Mouse (Mus musculus) forebrain, embryonic 13.5 days (tissue): ENCODE data around the gene Nat9. TPM values are rescaled to one million over a fixed set of nuclear protein-coding genes. Genes with fewer than 3 reads are reported as not detected.
A peak's percentile ranks its signal among the peaks of the same experiment; 100 is the strongest.

Source experiments
- ATAC-seq: fragments of 200-750 bp; cut with Nextera tagmentation; 2 replicates; pipeline ENCODE4 v1.8.0; 2017
- H3K27ac ChIP-seq: fragments of 300-500 bp; sonication (generic); 2 replicates; pipeline ENCODE4 v1.5.1; 2015; ENCODE audit warnings: inconsistent platforms, mild to moderate bottlenecking, moderate library complexity
- H3K27me3 ChIP-seq: fragments of 300-500 bp; sonication (generic); 2 replicates; pipeline ENCODE4 v1.6.1; 2015; ENCODE audit warnings: mild to moderate bottlenecking, inconsistent platforms
- H3K36me3 ChIP-seq: fragments of 300-500 bp; sonication (generic); 2 replicates; pipeline ENCODE4 v1.6.1; 2015; ENCODE audit warnings: mild to moderate bottlenecking, inconsistent platforms; ENCODE audit not compliant: poor library complexity, severe bottlenecking
- H3K4me1 ChIP-seq: fragments of 300-500 bp; sonication (generic); 2 replicates; pipeline ENCODE4 v1.6.1; 2015; ENCODE audit warnings: inconsistent platforms
- H3K4me2 ChIP-seq: fragments of 300-500 bp; sonication (generic); 2 replicates; pipeline ENCODE4 v1.6.1; 2015; ENCODE audit warnings: inconsistent platforms, mild to moderate bottlenecking, moderate library complexity
- H3K4me3 ChIP-seq: fragments of 300-500 bp; sonication (generic); 2 replicates; pipeline ENCODE4 v1.5.1; 2015; ENCODE audit warnings: mild to moderate bottlenecking, inconsistent platforms
- H3K9ac ChIP-seq: fragments of 300-500 bp; sonication (generic); 2 replicates; pipeline ENCODE4 v1.6.1; 2015; ENCODE audit warnings: mild to moderate bottlenecking, inconsistent platforms
- H3K9me3 ChIP-seq: fragments of 300-500 bp; sonication (generic); replicated peaks from 2 replicates; pipeline ENCODE4 v1.6.1; 2016; ENCODE audit warnings: inconsistent platforms
- WGBS: fragments of 180-500 bp; shearing (Covaris S2); methylation state at CpG from one replicate; pipeline ENCODE4 v1.1.7; 2015; 5-methylcytosine and 5-hydroxymethylcytosine counted together
- polyA plus RNA-seq: library from polyadenylated mRNA; unstranded; fragments of >200 nt; fragmentation: Nextera tagmentation; extraction: Ambion mirVana; gene quantifications from 2 replicates; pipeline ENCODE4 v1.2.1, GENCODE M21; 2015

The Nat9 gene
- polyA plus RNA-seq, 1 experiment from 2014 or later, result 18.2 TPM

- no peak overlapping the region for H3K9ac ChIP-seq
- H3K4me1 ChIP-seq, result peaks cover 53% of the 10 kb centered on the region
- no peak overlapping the region for H3K4me2 ChIP-seq
- 0 out of 2 replicates have a peak, but pooled peaks cover 18% of the 10 kb centered on the region for H3K27me3 ChIP-seq
- no peak overlapping the region for H3K27ac ChIP-seq
- H3K4me3 ChIP-seq, result no peak overlapping the region
- H3K9me3 ChIP-seq, result no peaks in the 10 kb centered on the region
- no peak for ATAC-seq
- WGBS, result 28% methylated on average over 4 of the region's 4 CpGs
- no peaks in the 10 kb centered on the region for H3K36me3 ChIP-seq
These were observed 14.8 kb downstream of the Nat9 start for GRCm38 (mm10) chr11:115172825-115173287.

DNA sequence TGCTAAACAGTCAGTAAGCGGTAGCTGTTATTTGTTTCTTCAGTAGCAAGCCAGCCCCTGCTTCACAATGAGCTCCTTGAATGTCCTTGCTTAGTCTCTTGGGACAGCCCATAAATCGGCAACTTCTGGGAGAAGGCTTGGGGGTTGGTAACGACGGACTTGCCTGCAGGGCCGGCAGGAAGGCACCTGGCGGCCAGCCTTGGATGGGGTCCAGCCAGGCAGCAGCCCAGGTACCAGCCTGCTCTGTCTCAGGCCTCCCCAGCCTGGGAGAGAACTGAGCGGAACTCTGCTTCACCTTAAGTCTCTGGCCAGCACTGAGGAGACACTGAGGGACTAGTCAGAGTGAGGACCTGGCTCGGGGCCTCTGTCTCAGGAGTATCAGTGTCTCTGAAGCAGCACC is 16.5 kb downstream of the Nat9 start:
- Histone ChIP-seq H3K9ac (no peak overlapping the region), H3K4me1 (peaks cover 36% of the 10 kb centered on the region), H3K4me2 (no peak overlapping the region), H3K27me3 (0 out of 2 replicates have a peak, but pooled peaks cover 20% of the 10 kb centered on the region), H3K4me3 (no peak overlapping the region), H3K9me3 (no peaks in the 10 kb centered on the region), H3K27ac (no peak overlapping the region), H3K36me3 (no peaks in the 10 kb centered on the region)
- ATAC-seq, result no peak
- WGBS, result 36% methylated on average over 8 of the region's 8 CpGs

DNA sequence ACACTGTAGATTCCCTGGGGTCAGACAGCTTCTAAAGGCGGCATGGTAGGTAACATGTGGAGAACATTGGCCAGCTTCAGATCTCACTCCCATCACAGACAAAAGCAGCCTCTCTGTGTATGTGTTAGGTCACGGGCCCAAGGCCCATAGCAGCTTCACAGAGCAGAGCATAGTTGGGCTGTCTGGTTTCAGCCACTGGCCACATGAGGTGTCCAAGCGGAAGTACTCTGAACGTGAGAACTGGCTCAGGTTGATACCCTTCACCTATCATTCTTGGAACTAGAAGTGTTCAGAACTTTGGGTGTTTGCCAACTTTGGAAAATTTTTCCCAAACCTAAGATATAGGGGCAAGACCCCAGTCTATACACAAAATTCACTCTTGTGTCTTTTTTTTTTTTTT is 18.2 kb downstream of the Nat9 start:
- no peak for ATAC-seq
- peaks cover 39% of the 10 kb centered on the region for H3K4me1 ChIP-seq
- no peak overlapping the region for H3K4me3 ChIP-seq
- H3K4me2 ChIP-seq, result no peak overlapping the region
- no peaks in the 10 kb centered on the region for H3K9me3 ChIP-seq
- 82% methylated on average over 4 of the region's 4 CpGs for WGBS
- H3K9ac ChIP-seq, result no peak overlapping the region
- no peak overlapping the region for H3K27ac ChIP-seq
- H3K36me3 ChIP-seq, result no peaks in the 10 kb centered on the region
- peaks cover 34% of the 10 kb centered on the region for H3K27me3 ChIP-seq

GRCm38 (mm10) chr11:115167631-115168249 is 19.9 kb downstream of the Nat9 start:
- Histone ChIP-seq H3K9me3 (no peaks in the 10 kb centered on the region), H3K9ac (no peak overlapping the region), H3K27ac (no peak overlapping the region), H3K4me2 (no peak overlapping the region), H3K27me3 (peaks cover 37% of the 10 kb centered on the region), H3K4me1 (peaks cover 38% of the 10 kb centered on the region), H3K36me3 (no peaks in the 10 kb centered on the region), H3K4me3 (no peak overlapping the region)
- 90% methylated on average over 8 of the region's 8 CpGs for WGBS
- ATAC-seq, result no peak

GRCm38 (mm10) chr11:115166776-115167175 is 20.9 kb downstream of the Nat9 start:
- Histone ChIP-seq H3K4me1 (peaks cover 32% of the 10 kb centered on the region), H3K27ac (no peak overlapping the region), H3K9me3 (no peaks in the 10 kb centered on the region), H3K9ac (no peak overlapping the region), H3K4me2 (no peak overlapping the region), H3K4me3 (no peak overlapping the region), H3K27me3 (peaks cover 43% of the 10 kb centered on the region), H3K36me3 (no peaks in the 10 kb centered on the region)
- ATAC-seq, result no peak
- 93% methylated on average over 3 of the region's 3 CpGs for WGBS

DNA sequence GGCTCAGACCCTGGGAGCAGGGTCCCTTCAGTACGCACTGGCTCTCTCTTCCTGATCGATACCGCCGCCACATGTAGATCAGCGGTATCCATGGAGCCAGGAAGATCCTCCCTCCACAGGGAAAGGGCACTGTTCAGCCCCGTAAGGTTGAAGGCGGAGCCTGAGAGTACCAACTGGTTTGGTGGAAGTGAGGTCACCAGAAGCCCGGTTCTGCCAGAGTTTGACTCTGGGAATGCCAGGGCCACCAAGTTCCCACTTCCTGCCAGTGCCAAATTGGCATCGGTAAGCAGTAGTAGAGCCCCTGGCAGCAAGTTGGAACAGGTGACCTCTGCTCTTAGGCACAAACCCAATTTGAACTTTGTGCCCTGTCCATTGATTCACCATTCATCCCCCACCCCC is 22.7 kb downstream of the Nat9 start:
- H3K27me3 ChIP-seq, result peaks cover 49% of the 10 kb centered on the region
- H3K27ac ChIP-seq, result no peak overlapping the region
- ATAC-seq, result no peak
- peak overlapping the region; percentile 68 for H3K9ac ChIP-seq
- H3K36me3 ChIP-seq, result no peaks in the 10 kb centered on the region
- 3% methylated on average over 9 of the region's 9 CpGs for WGBS
- peaks cover 30% of the 10 kb centered on the region for H3K4me1 ChIP-seq
- H3K4me3 ChIP-seq, result peak overlapping the region; percentile 51
- no peaks in the 10 kb centered on the region for H3K9me3 ChIP-seq
- H3K4me2 ChIP-seq, result peak overlapping the region; percentile 82

DNA sequence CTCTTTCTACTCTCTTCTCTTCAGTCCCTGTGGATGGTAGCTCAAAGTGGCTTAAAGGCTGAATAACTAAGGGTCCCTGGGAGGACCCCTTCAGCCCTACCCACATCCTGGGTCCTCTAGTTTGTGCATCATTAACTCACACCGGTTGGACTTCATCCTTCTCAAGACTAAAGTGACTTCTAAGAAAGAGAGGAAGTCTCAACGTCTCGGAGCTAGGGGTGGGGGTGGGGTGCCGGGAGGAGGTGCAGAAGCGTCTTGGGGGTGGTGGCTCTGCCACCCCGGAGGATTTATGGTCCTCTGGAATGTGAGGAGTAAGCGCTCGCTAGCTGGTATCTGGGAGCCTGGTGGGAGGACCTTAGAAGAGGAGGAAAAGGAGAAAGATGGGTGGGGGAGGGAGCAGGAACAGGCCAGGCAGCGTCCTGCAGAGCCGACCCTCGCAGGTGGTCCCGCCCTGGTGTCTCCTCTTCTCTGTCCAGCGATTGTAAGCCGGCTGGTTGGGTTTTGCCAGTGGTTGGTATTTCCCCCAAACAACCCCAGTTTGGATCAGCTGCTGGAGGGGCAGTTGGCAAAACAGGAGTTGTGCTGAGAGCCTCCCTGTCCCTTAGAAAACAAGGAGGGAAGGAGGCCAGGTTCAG is 23.2 kb downstream of the Nat9 start:
- no peaks in the 10 kb centered on the region for H3K36me3 ChIP-seq
- H3K4me2 ChIP-seq, result peak overlapping the region; percentile 82
- peaks cover 49% of the 10 kb centered on the region for H3K27me3 ChIP-seq
- H3K9me3 ChIP-seq, result no peaks in the 10 kb centered on the region
- no peak overlapping the region for H3K27ac ChIP-seq
- 1% methylated on average over 14 of the region's 14 CpGs for WGBS
- peaks cover 30% of the 10 kb centered on the region for H3K4me1 ChIP-seq
- peak overlapping the region; percentile 68 for H3K9ac ChIP-seq
- ATAC-seq, result no peak
- H3K4me3 ChIP-seq, result peak overlapping the region; percentile 51

DNA sequence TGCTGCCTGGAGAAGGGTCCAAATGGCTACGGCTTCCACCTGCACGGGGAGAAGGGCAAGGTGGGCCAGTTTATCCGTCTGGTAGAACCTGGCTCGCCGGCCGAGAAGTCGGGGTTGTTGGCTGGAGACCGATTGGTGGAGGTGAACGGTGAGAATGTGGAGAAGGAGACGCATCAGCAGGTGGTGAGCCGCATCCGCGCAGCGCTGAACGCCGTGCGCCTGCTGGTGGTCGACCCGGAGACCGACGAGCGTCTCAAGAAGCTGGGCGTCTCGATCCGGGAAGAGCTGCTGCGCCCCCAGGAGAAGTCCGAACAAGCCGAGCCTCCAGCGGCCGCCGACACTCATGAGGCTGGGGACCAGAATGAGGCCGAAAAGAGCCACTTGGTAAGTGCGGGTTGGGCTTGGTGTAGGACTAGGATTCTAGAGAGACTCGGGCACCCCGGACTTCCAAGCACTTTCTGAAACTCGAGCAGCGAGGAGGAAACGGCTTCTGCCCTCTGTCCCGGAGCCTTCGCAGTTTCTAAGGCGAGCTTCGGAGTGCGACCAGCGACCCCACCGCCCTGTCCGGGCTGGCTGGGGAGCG is 24.0 kb downstream of the Nat9 start:
- peaks cover 49% of the 10 kb centered on the region for H3K27me3 ChIP-seq
- no peak overlapping the region for H3K27ac ChIP-seq
- peak; percentile 32 for ATAC-seq
- peak overlapping the region; percentile 82 for H3K4me2 ChIP-seq
- H3K4me3 ChIP-seq, result peak overlapping the region; percentile 51
- H3K36me3 ChIP-seq, result no peaks in the 10 kb centered on the region
- WGBS, result under 1% methylated on average over 47 of the region's 47 CpGs
- H3K9ac ChIP-seq, result peak overlapping the region; percentile 68
- peaks cover 30% of the 10 kb centered on the region for H3K4me1 ChIP-seq
- no peaks in the 10 kb centered on the region for H3K9me3 ChIP-seq

DNA sequence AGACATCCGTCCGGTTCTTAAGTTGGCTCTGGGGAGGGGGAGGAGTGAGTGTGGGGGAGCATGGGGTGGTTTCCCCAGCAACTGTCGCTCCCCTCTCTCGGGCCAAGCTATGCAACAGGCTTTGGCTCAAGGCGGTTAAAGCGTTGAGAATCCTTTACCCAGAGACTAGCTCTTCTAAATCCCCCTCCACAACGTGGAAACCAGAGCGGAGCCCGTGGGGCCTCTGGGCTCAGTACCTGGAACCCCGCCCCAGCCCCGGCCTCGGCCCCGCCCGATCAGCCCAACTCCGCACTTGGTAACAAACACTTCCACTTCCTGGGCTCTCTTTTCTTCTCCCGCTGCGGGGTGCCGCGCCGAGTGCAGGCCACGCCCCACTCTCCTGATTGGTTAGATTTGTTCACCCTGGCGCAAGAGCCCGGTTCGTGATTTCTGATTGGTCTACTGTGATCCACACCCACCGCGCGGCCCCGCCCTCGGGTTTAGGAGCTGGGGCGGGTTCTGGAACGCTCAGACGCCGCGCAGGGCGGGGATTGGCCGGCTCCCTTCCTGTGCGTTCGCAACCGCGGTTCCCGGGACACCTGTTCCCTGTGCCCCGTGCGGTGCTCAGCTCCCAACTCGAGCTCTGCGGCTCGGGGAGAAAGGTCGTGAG is 24.7 kb downstream of the Nat9 start, which contains the start of gene Slc9a3r1:
TSS of gene Slc9a3r1 (plus strand) at position 510 of the 649 bp plus-strand sequence.
- Histone ChIP-seq H3K27ac (no peak within 1 kb of the TSS), H3K4me3 (peak within 1 kb of the TSS; percentile 51), H3K36me3 (no peaks in the 10 kb centered on the region), H3K4me1 (peaks cover 34% of the 10 kb centered on the region), H3K27me3 (peaks cover 49% of the 10 kb centered on the region), H3K9ac (peak within 1 kb of the TSS; percentile 68), H3K9me3 (no peaks in the 10 kb centered on the region), H3K4me2 (peak within 1 kb of the TSS; percentile 82)
- ATAC-seq, result peak; percentile 98
- under 1% methylated on average over 47 of the region's 47 CpGs for WGBS

GRCm38 (mm10) chr11:115162205-115162601 is 25.5 kb downstream of the Nat9 start:
- ATAC-seq, result no peak
- H3K9me3 ChIP-seq, result no peaks in the 10 kb centered on the region
- WGBS, result 26% methylated on average over 9 of the region's 9 CpGs
- peaks cover 35% of the 10 kb centered on the region for H3K4me1 ChIP-seq
- no peak overlapping the region for H3K27ac ChIP-seq
- no peak overlapping the region for H3K9ac ChIP-seq
- no peaks in the 10 kb centered on the region for H3K36me3 ChIP-seq
- peaks cover 49% of the 10 kb centered on the region for H3K27me3 ChIP-seq
- no peak overlapping the region for H3K4me3 ChIP-seq
- peak overlapping the region; percentile 82; the same call in 1 of the 2 replicates for H3K4me2 ChIP-seq

- Histone ChIP-seq H3K4me1 (peaks cover 35% of the 10 kb centered on the region), H3K9me3 (no peaks in the 10 kb centered on the region), H3K27me3 (peaks cover 49% of the 10 kb centered on the region), H3K27ac (no peak overlapping the region), H3K4me2 (no peak overlapping the region), H3K9ac (no peak overlapping the region), H3K4me3 (no peak overlapping the region), H3K36me3 (no peaks in the 10 kb centered on the region)
- ATAC-seq, result no peak
- WGBS, result 60% methylated on average over 9 of the region's 9 CpGs
These were observed 26.0 kb downstream of the Nat9 start for GRCm38 (mm10) chr11:115161578-115162204.
